Comparison of ENCODE assay signal across 11 mouse cellular contexts in genomic region chr14:122483024-122483385, GRCm38 (mm10). TPM values are rescaled to one million over a fixed set of nuclear protein-coding genes. Genes with fewer than 3 reads are reported as not detected.
A peak's percentile ranks its signal among the peaks of the same experiment; 100 is the strongest.
DNase-seq lines count a peak whose midpoint lies in the region; ATAC-seq lines count a peak whose summit lies in the region.
"Had no signal": no experiment of that assay in that cellular context is flagged by ENCODE, and none has a peak within 500 bp of the region (broad histone marks: within the 10 kb centered on the region; RNA-seq: fewer than 3 reads in every experiment).

No protein-coding gene starts in this region.

- peak; percentile 58 for DNase-seq in cerebellum, adult 9-10 months
- DNase-seq in embryonic facial prominence, embryonic 14.5 days (ENCODE audit: low spot score), result no peak
- peak; percentile 28 for DNase-seq in hindbrain, embryonic 14.5 days (ENCODE audit: low spot score)
- DNase-seq in midbrain, embryonic 14.5 days, result peak; percentile 41
- no peak for DNase-seq in frontal cortex, postnatal 14 days (ENCODE audit: low spot score in 2 of 2)
- DNase-seq in thymus, postnatal 4 days, result no peak
- no peak for DNase-seq in urinary bladder, adult 18-20 months (ENCODE audit: low spot score in 2 of 2)
- DNase-seq: kidney, postnatal 4 days had no signal

- no peak overlapping the region for H3K27ac ChIP-seq in embryonic facial prominence, embryonic 14.5 days (replicated peaks; ENCODE audit: low read depth, low read length)
- peak overlapping the region; percentile 81 for H3K27ac ChIP-seq in hindbrain, embryonic 14.5 days
- H3K27ac ChIP-seq in midbrain, embryonic 14.5 days (replicated peaks; ENCODE audit: low read depth, low read length), result peak overlapping the region; percentile 77
- H3K27ac ChIP-seq: heart, embryonic 10.5 days had no signal

- no peaks in the 10 kb centered on the region for H3K36me3 ChIP-seq in embryonic facial prominence, embryonic 14.5 days (ENCODE audit: control insufficient read depth, insufficient read depth, low read length)
- H3K36me3 ChIP-seq in hindbrain, embryonic 14.5 days (replicated peaks; ENCODE audit: control insufficient read depth, insufficient read depth), result no peaks in the 10 kb centered on the region; the same call in 1 of the 2 replicates
- H3K36me3 ChIP-seq in midbrain, embryonic 14.5 days (ENCODE audit: control insufficient read depth, insufficient read depth, low read length), result no peaks in the 10 kb centered on the region
- H3K36me3 ChIP-seq: heart, embryonic 10.5 days had no signal

- 5% methylated on average over 5 of the region's 5 CpGs for WGBS in embryonic facial prominence, embryonic 14.5 days
- WGBS in hindbrain, embryonic 14.5 days, result 5% methylated on average over 5 of the region's 5 CpGs
- 7% methylated on average over 5 of the region's 5 CpGs for WGBS in midbrain, embryonic 14.5 days

- H3K9me3 ChIP-seq in embryonic facial prominence, embryonic 14.5 days (ENCODE audit: control insufficient read depth, low read length), result no peaks in the 10 kb centered on the region
- no peaks in the 10 kb centered on the region for H3K9me3 ChIP-seq in hindbrain, embryonic 14.5 days (ENCODE audit: control insufficient read depth, low read length)
- no peaks in the 10 kb centered on the region for H3K9me3 ChIP-seq in midbrain, embryonic 14.5 days (ENCODE audit: control insufficient read depth, low read length)
- H3K9me3 ChIP-seq: heart, embryonic 10.5 days had no signal

- ATAC-seq in embryonic facial prominence, embryonic 14.5 days (ENCODE audit: low read depth), result no peak
- no peak for ATAC-seq in hindbrain, embryonic 14.5 days (ENCODE audit: low FRiP score)
- ATAC-seq in midbrain, embryonic 14.5 days (ENCODE audit: low FRiP score, low TSS enrichment), result no peak

- H3K9ac ChIP-seq in embryonic facial prominence, embryonic 14.5 days (ENCODE audit: low read depth, low read length), result no peak overlapping the region
- peak overlapping the region; percentile 85 for H3K9ac ChIP-seq in hindbrain, embryonic 14.5 days
- peak overlapping the region; percentile 47; the same call in 1 of the 2 replicates for H3K9ac ChIP-seq in midbrain, embryonic 14.5 days (replicated peaks; ENCODE audit: low read length)
- H3K9ac ChIP-seq: lung, embryonic 14.5 days had no signal

- no peaks in the 10 kb centered on the region for H3K4me1 ChIP-seq in embryonic facial prominence, embryonic 14.5 days (ENCODE audit: control insufficient read depth, insufficient read depth, low read length)
- H3K4me1 ChIP-seq in hindbrain, embryonic 14.5 days (replicated peaks; ENCODE audit: control insufficient read depth, insufficient read depth, low read length), result 0 out of 2 replicates have a peak, but pooled peaks cover 4% of the 10 kb centered on the region
- H3K4me1 ChIP-seq in midbrain, embryonic 14.5 days (ENCODE audit: control insufficient read depth, insufficient read depth, low read length), result no peaks in the 10 kb centered on the region

- H3K27me3 ChIP-seq in embryonic facial prominence, embryonic 14.5 days (replicated peaks; ENCODE audit: control insufficient read depth, insufficient read depth, low read length), result peaks cover 95% of the 10 kb centered on the region
- peaks cover 81% of the 10 kb centered on the region for H3K27me3 ChIP-seq in hindbrain, embryonic 14.5 days (ENCODE audit: control insufficient read depth, insufficient read depth, low read length)
- peaks cover 71% of the 10 kb centered on the region for H3K27me3 ChIP-seq in midbrain, embryonic 14.5 days (ENCODE audit: control insufficient read depth, insufficient read depth, low read length)

- H3K4me2 ChIP-seq in embryonic facial prominence, embryonic 14.5 days (ENCODE audit: low read depth, low read length), result peak overlapping the region; percentile 21; the same call in 1 of the 2 replicates
- H3K4me2 ChIP-seq in hindbrain, embryonic 14.5 days (replicated peaks), result peak overlapping the region; percentile 55
- H3K4me2 ChIP-seq in midbrain, embryonic 14.5 days (ENCODE audit: low read length), result peak overlapping the region; percentile 56
- H3K4me2 ChIP-seq: lung, embryonic 14.5 days had no signal

- H3K4me3 ChIP-seq in embryonic facial prominence, embryonic 14.5 days (ENCODE audit: low read depth, low read length), result no peak overlapping the region
- peak overlapping the region; percentile 51 for H3K4me3 ChIP-seq in hindbrain, embryonic 14.5 days (replicated peaks; ENCODE audit: low read length)
- peak overlapping the region; percentile 9; the same call in 1 of the 2 replicates for H3K4me3 ChIP-seq in midbrain, embryonic 14.5 days (replicated peaks; ENCODE audit: low read depth, low read length)
- H3K4me3 ChIP-seq: heart, embryonic 10.5 days had no signal

RNA-seq across cellular contexts. Expression of gene Gm10837, which starts 7.4 kb away (rescaled TPM):
- polyA plus RNA-seq in embryonic facial prominence, embryonic 14.5 days (2014; fragmentation: Nextera tagmentation; extraction: Ambion mirVana), result 0.14 TPM in 1 of 2 replicates, not detected in the other
- 0.31 and 0.95 TPM in 2 replicates for polyA plus RNA-seq in hindbrain, embryonic 14.5 days (2014; fragmentation: Nextera tagmentation; extraction: Ambion mirVana)
- 0.38 and 0.72 TPM in 2 replicates for polyA plus RNA-seq in midbrain, embryonic 14.5 days (2014; fragmentation: Nextera tagmentation; extraction: Ambion mirVana)
- polyA plus RNA-seq: frontal cortex, adult 2 months; heart, embryonic 10.5 days; lung, embryonic 14.5 days had no signal

RNA-seq across cellular contexts. Expression of gene Zic2, which starts 7.8 kb away (rescaled TPM):
- polyA plus RNA-seq in embryonic facial prominence, embryonic 14.5 days (2014; fragmentation: Nextera tagmentation; extraction: Ambion mirVana), result 1.6 TPM in 2 replicates
- 10.6 and 11.4 TPM in 2 replicates for polyA plus RNA-seq in hindbrain, embryonic 14.5 days (2014; fragmentation: Nextera tagmentation; extraction: Ambion mirVana)
- polyA plus RNA-seq in midbrain, embryonic 14.5 days (2014; fragmentation: Nextera tagmentation; extraction: Ambion mirVana), result 10.3 and 10.8 TPM in 2 replicates
- polyA plus RNA-seq: lung, embryonic 14.5 days had no signal

RNA-seq across cellular contexts. Expression of gene Zic5, which starts 17.5 kb away (rescaled TPM):
- polyA plus RNA-seq in embryonic facial prominence, embryonic 14.5 days (2014; fragmentation: Nextera tagmentation; extraction: Ambion mirVana), result 1.9 and 2.1 TPM in 2 replicates
- 11.6 and 14.0 TPM in 2 replicates for polyA plus RNA-seq in hindbrain, embryonic 14.5 days (2014; fragmentation: Nextera tagmentation; extraction: Ambion mirVana)
- polyA plus RNA-seq in midbrain, embryonic 14.5 days (2014; fragmentation: Nextera tagmentation; extraction: Ambion mirVana), result 9.9 and 14.9 TPM in 2 replicates
- polyA plus RNA-seq: lung, embryonic 14.5 days had no signal

RNA-seq across cellular contexts. Expression of gene Gm5089, which starts 32.1 kb away (rescaled TPM):
- polyA plus RNA-seq in embryonic facial prominence, embryonic 14.5 days (2014; fragmentation: Nextera tagmentation; extraction: Ambion mirVana), result not detected in 2 replicates
- 0.50 and 1.2 TPM in 2 replicates for polyA plus RNA-seq in hindbrain, embryonic 14.5 days (2014; fragmentation: Nextera tagmentation; extraction: Ambion mirVana)
- 0.70 and 0.75 TPM in 2 replicates for polyA plus RNA-seq in midbrain, embryonic 14.5 days (2014; fragmentation: Nextera tagmentation; extraction: Ambion mirVana)
- polyA plus RNA-seq: heart, embryonic 10.5 days; lung, embryonic 14.5 days had no signal

RNA-seq across cellular contexts. Expression of gene Pcca, which starts 51.1 kb away (rescaled TPM):
- 23.1 and 23.2 TPM in 2 replicates for polyA plus RNA-seq in embryonic facial prominence, embryonic 14.5 days (2014; fragmentation: Nextera tagmentation; extraction: Ambion mirVana)
- 27.2 and 34.6 TPM in 2 replicates for polyA plus RNA-seq in hindbrain, embryonic 14.5 days (2014; fragmentation: Nextera tagmentation; extraction: Ambion mirVana)
- 19.1 and 29.9 TPM in 2 replicates for polyA plus RNA-seq in midbrain, embryonic 14.5 days (2014; fragmentation: Nextera tagmentation; extraction: Ambion mirVana)

Comparison
In these comparisons a context has a peak if more than half of its experiments do, and no peak if none do; other contexts are left out.
1. DNase-seq: peak in cerebellum, adult 9-10 months (single experiment), hindbrain, embryonic 14.5 days (single experiment) and midbrain, embryonic 14.5 days (single experiment); none in embryonic facial prominence, embryonic 14.5 days (single experiment), frontal cortex, postnatal 14 days (0 of 2), thymus, postnatal 4 days (single experiment) and urinary bladder, adult 18-20 months (0 of 2).
2. Peak in every context shown above with its lines, with median percentiles within 50 percentile points of each other: H3K4me2 ChIP-seq.